Mouse (Mus musculus): ENCODE data around the gene Celsr1. TPM values are rescaled to one million over a fixed set of nuclear protein-coding genes. Genes with fewer than 3 reads are reported as not detected.
"Not testable (repeated sequence)": the region's sequence is repeated elsewhere in the genome, so short reads cannot be mapped to it uniquely, and the experiment has no call there.

The Celsr1 gene
- total RNA-seq, 2 experiments from 2014 or later, result 5.0 to 5.1 TPM

DNA sequence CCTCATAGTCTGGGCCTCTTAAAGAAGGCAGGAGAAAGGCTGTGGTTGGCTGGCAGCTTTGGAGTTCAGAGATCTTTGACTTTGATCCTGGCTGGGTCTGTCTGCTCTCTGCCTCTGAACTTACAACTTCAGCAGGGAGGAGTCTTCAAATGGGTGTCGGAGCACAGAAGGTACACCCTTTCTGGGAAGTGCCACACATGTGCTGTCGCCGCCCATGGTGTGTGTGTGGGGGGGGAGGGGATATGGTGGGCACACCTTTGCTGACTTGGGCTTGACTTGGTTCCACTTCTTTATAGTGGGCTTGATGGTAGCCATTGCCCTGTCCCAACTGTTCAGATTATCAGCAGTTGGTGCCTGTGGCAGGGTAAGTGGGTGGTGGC lies 31.3 kb upstream of the Celsr1 start:
- no peak for DNase-seq

DNA sequence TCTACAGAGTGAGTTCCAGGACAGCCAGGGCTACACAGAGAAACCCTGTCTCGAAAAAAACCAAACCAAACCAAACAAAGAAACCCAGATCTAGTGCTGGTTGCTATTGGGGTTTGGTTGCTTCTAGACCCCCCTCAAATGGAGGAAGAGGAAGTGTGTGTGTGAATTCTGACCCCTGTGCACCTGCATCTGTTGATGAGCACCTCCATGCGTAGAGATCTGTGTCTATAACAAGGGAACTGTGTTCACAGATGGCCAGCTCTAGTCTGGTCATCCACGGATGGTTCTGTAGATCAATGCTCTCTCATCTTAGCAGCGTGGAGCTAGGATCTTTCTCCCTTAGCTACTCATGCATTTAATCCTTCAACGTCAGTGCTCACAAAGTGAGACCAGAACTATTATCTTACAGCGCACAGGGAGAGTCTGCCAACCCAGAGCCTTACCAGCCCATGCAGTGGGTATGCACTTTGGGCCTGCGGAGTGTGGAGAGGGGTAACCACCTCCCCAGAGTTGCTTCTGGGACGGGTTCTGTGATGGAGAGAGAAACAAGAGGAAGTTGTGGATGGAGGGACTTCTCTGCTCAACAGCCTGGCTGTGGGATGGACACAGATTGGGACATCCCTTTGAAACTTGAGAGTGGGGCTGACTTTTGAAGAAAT lies 30.7 kb upstream of the Celsr1 start:
- DNase-seq, result no peak

DNA sequence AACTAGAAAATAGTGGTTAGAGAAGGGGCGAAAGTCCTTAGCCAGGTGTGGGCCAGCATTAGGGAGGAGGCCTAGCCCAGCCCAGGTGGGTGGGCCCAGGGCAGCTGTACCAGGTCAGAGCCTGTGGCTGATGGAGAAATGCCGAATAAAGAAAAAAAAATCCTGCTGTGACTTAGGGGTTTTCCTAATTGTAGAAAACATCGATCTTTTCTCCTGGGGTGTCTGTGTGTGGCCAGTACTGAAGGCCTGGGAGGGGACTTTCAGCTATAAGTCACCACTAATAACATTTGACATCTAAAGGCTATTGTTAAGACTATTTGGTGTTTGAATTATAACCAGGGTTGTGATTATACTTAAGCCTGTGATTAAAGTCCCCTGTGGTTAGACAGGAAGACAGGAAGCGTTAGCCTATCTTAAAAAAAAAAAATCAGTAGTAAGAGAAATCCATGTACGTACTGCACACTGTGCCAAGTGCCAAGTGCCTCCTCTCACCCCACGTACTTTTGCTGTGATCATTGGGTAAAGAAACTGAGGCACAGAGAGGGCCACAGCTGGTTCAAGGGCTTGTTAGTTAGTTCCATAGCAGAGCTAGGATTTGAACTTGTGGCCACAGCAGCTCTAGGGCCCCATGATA lies 28.4 kb upstream of the Celsr1 start:
- DNase-seq, result no peak

DNA sequence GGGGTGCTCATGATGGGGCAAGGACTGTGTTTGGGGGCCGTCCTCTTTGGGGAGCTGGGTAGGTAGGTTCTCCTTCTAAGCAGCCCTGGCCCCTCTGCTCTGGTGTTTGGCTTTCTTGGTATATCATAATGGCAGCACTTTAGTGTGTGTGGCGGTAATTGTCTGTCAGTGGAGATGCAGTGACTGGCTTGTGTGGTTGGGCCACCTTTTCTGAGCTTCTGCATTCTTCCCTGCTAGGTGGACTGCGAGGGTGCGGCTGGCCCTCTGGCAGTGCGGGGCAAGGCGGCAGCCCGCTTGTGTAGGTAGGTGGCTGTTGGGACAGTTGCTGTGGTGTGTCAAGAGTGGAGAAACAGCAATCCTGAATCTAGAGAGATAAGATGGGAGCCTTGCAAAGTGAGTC lies 27.6 kb upstream of the Celsr1 start:
- DNase-seq, result no peak

DNA sequence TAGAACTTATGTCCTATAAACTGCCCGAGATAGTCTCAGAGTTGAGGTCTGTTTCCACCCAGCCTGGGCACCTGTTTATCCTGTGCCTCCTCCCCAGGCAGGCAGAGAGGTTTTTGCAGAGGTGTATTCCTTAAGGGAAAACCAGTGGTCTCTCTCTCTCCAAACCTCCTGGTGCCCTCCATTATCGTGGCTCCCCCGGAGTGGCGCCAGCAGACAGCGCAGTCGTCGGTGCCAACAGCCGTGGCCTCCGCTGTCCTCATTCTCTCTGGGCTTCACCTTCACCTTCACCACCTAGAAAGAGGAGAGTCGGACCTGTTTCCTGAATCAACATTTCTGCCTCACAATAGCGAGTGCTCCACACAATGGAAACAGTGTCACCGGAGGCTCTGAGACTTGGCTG lies 27.0 kb upstream of the Celsr1 start:
- no peak for DNase-seq

DNA sequence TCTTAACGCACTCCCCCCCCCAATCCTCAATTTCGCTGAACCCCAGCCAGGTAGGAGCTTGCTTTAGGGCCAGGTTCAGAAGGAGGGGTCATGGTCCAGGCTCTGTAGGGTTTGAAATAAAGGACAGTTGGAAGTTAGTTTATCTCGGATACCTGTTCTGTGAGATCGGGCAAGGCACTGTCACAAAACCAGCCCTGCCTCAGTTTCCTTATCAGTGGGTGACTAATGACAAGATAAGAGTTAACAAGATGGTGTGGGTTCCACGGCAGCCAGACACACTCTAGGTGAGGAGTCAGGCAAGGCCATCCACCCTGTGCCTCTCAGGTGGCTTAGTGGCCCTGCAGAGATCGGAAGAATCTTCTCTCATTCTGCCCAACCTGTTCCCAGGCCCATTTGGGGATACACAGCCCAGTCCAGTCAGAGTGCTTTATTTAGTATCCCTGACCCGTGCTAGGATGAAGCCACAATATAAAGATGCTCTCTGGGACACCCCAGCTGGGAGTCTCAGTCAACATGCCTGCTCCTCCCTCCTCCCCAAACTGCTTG lies 26.3 kb upstream of the Celsr1 start:
- no peak for DNase-seq

DNA sequence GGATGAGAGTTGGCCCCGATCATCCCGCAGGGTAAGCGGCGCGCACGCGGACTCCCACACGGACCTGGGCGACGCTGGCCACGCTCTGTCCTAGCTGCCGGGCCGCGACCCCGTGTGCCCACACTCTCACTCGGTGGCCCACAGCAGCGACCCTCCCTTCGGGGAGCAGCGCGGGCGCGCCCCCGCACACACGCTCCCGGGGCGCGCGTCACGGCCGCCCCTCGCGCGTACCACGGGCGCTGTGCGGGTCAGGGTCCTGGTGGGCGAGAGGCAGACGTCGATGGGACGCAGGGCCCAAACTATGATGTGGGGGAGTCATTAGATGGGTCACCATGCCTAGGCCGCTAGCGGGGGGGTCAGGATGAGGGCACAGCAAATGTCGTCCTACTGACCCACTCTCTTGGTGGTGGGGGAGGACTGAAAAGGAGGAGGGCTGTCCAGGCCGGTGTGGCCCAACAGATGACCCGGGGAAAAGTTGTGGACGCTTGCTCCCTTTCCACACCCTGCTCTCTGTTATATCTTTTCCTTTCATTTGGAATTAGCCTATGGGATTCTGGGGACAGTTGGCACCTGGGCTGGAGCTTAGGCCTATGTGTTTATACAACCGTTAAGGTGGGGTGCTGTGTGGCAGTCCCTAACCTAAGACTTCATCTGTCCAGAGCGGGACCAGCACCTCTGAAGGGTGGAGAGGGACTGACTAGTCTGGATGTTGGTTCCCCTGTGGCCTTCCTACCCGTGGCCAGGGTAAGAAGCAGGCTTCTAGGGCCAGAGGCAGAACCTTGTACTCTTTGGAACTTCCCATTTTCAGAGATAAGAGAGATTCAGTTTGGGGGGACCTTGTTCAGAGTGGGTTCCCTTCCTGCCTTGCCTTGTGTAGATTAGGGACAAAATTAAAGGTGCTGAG lies 25.6 kb upstream of the Celsr1 start:
- peak in 1 of 2 experiments; percentile 65 for DNase-seq

DNA sequence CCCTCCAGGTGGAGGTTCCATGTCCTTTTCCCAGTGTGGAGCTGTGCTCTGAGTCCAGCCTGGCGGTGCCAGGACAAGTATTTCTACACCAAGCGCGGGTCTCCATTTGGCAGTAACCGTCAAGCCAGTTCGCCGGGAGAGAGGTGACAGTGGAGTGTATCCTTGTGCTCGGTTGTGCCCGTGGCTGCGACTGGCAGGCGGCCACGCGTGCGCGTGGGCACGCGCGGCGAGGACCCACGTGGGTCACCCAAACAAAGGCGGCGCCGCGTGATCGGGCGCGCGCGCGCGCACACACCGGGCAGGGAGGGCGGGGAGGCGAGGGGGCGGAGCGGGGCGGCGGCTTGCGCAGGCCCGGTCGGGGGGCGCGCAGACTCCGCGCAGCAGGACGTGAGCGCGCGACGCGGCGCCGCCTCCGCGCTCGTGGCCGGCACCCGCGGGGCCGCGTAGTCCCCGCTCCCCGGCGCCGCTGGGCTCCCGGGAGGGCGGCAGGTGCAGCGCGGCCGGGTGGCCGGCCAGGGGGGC lies 24.9 kb upstream of the Celsr1 start:
- peak; percentile 87 to 88 for DNase-seq

DNA sequence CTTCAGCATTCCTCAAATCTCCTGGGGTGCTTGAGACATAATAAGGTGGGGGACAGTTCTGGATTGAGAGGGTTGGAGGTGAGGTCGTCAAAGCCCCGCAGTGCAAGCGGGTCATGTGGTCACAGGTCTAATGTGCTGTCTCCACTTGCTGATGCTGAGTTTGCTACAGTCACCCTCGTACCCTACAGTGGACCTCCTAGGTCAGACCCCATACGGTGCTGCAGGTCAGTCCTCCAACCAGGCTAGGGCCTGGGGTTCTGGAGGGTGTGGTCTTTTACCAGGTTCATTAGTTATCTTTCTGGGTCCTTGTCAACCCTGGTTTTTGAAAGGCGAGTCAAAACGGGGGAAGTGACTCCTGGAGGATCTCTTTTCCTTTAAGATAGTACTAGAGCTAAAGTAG lies 24.3 kb upstream of the Celsr1 start:
- no peak for DNase-seq

DNA sequence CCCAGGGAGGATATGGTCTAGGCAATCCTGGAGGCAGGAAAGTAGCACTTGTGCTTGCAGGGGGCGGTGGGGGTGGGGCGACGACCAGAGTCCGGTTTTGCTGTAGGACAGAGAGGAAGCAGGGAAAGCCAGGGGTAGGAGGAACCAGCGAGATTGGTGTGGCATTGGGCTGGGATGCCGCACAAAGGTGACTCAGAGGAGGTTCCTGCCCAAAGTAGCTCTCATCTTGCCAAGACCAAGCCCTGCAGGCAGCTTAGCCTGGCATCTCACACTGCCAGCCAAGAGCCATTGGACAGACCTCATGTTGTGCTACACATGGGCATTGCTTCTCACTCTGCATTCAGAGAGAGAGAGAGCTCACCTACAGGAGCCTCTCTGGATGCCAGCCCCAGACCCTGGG lies 23.8 kb upstream of the Celsr1 start, which contains the start of gene Gramd4:
TSS of gene Gramd4 (plus strand) at position 283 of the 400 bp plus-strand sequence.
- peak in 1 of 2 experiments; percentile 80 for DNase-seq

DNA sequence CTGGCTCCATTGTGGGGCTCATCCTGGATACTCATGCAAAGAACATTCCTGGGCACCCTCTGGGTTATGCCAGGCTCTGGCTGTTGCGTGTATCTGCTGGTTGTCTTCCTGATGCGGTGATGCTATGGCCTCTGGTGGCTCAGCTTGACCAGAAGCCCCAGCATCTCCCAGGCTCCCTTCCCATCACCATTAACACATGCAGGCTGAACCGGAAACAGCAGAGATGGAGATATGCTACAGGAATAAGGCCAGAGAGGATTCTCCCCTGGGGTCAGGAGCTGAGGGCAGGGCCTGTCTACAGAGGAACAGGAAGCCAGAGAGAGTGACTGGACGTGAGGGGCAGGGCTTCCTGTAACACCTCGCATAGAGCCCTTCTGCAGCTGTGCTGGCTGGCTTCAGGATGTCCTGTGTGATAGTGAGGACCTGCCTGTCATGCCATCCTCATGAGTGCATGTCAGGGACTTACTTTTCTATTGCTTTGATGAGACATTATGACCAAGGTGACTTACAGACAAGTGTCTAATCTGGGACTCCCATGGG lies 22.7 kb upstream of the Celsr1 start:
- peak in 1 of 2 experiments; percentile 69 for DNase-seq

DNA sequence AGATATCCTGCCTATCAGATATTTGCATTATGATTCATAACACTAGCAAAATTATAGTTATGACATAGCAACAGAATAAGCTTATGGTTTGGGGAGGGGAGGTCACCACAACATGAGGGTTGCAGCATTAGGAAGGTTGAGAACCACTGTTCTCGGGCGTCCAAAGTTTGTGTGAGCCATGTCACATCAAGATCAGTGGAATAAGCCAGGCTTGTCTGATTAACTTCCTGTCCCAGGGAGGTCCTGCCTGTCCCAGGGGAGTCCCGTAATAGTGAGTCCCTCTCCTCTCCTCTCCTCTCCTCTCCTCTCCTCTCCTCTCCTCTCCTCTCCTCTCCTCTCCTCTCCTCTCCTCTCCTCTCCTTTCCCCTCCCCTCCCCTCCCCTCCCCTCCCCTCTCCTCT lies 21.3 kb upstream of the Celsr1 start:
- not testable (repeated sequence) for DNase-seq

DNA sequence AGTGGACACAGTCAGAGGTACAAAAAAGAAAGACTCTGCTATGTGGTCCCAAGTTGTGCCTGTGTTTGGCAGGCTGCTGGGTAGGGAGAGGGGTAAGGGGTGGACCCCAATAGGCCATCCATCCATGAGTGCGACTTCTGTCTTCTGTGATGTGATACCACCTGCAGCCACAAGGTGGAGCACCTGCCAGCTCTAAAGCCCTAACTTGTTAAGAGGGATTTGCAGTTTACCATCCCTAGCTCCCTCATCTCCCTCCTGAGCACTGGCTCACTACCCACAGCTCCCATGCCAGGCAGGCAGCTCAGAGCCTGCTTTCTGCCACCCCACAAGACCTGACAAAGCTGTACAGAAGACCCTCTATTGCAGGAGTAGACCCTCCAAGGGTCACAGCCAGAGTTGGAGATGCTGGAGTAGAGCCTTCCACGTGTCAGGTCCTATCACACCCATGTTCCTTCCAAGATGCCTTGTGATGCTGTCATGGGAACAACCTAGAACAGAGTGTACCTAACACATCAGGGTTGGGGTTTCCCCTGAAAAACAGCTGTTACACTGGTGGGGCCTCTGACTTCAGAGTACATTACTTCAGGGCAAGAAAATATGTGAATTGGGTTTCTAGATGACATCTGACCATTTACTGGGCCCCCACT lies 20.4 kb upstream of the Celsr1 start:
- peak; percentile 83 to 92 for DNase-seq

DNA sequence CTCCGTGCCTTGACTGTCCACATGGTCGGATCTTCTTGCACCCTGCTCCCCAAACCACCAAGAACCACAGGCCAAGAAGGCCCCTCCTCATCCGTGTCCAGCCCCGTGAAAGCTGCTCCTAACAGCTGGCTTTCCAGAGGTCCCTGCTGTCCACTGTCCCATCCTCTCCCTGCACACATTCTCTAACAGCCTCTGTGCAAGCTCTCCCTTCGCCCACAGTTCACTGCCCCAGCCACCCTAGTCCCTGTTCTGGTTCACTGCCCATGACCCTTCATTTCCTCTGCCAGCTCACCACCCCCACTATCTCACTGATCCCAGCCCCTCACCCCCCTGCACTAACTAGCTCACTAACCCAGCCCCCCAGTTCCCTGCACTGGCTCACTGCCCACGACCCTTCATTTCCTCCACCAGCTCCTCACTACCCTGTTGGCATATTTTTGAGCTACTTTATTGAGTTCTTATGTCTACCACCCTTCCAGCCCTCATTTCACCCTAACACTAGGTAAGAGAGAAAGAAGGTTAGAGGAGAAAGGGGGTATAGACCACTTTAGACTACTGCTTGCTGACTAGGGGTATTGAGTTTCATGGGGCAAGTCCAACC lies 18.4 kb upstream of the Celsr1 start:
- DNase-seq, result no peak

DNA sequence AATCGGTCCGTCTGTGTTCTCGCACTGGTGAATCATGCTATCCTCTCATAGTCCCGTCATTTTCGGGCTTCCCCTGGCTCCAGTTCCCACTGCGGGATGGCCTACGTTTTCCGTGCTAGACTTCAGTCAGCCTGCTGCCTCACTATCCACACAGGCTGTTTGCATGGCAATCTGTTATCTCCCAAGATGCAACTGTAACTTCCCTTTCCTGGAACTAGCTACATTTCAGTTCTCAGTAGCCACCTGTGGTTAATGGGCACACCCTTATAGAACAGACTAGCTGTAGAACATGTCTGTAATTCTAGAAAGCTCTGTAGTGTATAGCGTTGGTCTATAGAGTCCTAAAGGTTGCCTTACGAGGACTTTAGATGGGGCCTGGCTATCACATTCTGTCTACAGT lies 17.6 kb upstream of the Celsr1 start:
- DNase-seq, result no peak

DNA sequence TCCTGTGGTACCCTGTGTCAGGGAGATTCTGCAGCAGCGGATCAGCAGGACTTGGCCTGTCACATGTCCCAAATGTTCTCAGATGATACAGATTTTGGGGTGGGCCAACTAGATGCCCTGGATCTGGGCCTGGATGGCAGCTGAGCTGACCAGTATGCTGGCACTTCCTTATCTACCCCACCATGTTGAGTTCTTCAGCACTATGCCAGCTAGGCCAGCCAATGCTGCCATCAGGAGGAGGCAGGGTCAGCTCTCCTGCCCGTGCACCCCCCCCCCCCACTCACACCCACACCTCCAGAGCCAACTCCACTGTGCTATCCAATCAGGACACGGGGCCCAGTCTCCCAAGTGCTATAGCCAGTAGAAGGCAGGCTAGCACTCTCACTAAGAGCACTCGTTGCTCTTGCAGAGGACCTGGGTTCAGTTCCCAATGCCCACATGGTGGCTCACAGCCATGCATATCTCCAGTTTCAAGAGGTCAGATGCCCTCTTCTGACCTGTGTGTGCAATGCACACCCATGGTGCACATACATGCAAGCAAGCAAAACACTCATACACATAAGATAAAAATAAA lies 16.7 kb upstream of the Celsr1 start:
- peak in 1 of 2 experiments; percentile 77 for DNase-seq

DNA sequence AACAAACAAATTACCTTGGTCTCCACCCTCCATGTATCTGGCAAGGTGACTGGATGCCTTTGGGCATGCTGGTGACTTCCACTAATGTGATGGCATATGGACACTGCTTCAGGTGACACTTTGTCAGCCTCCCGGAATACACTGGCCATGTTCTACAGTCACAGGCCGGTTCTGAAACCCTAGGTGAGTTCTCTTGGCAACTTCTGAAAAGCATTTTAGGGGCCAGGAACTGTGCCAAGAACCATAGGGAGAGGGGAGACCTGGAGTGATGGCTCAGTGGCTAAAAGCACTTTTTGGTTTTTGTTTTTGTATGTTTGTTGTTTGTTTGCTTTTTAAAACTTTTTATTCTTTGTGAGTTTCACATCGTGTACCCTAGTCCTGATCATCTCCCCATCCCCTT lies 15.9 kb upstream of the Celsr1 start:
- no peak for DNase-seq

DNA sequence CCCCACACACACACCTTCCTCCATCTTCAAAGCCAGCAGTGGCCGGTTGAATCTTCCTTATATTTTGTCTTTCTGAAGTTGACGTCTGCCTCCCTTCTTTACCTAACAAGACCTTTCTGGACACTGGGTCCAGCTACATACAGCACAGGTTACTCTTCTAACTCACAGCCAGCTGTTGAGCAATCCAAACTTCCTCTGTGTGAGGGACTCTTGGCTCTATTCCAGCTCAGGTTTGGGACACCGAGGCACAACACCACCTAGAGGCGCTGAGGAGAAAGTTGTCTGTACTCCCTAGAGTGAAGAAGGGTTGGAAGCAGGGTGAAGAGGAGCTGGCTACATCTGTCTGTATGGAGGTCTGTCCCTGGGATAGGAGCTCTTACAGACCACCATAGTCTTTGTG lies 8.8 kb upstream of the Celsr1 start:
- DNase-seq, result no peak

DNA sequence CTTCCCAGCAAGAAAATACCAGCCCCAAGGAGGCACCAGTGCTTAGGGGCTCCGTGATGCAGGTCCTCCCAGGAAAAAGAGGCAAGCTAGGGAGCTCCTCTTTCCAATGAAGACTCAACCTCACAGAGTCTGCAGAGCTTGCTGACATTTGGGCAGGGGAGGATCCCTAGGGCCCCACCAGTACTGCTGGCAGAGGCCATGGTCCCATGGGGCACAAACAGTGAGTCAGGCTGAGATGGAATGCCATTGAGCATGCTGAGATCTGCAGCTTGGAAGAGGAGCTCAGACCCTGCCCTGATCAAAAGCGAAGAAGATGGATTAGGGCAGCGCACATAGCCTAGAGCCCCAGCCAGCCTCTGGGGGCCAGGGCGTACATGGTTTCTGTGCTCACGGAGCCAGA lies 7.8 kb upstream of the Celsr1 start:
- DNase-seq, result no peak

DNA sequence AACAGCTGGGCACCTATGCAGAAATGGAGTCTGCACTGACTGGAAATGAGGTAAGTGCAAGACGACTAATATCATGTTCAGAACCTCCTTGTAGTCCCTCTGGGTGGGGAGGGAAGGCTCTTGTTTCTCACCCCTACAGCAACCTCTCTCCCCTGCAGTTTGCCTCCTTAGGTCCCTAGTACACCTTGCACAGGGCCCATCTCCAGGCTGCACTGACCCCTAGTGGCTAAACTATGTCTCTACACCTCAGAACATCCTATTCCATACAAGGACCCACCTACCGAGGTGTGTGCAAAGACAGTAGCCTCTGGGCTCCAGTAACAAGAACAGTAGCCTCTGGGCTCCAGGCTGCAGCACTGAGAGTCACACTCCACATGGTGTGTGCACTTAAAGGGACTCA lies 5.2 kb upstream of the Celsr1 start:
- DNase-seq, result peak; percentile 62 to 85

DNA sequence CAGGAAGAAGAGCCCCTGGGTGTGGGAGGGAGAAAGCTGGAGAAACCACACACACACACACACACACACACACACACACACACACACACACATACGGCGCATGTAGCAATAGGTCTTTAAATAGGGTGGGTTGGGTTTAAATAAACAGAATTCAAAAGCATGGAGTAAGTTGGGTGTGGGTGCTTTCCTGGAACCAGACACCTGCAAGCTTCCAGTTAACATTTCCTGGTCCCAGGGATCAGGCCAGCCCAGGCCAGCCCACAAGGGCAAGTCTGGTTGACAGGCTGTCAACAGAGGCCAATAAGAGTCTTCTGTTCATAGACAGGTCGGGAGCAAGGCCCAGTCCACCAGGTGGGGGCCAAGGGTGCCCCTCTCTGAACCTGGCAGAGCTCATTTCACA lies 2.3 kb upstream of the Celsr1 start:
- no peak for DNase-seq
